Mouse (Mus musculus) stomach, embryonic 16.5 days (tissue): Measurements from ENCODE around the gene Auh. TPM values are rescaled to one million over a fixed set of nuclear protein-coding genes. Genes with fewer than 3 reads are reported as not detected.
A peak's percentile ranks its signal among the peaks of the same experiment; 100 is the strongest.

ENCODE experiments used
- ATAC-seq: fragments of 200-750 bp; cut with Nextera tagmentation; 2 replicates; pipeline ENCODE4 v1.8.0; 2017; ENCODE audit warnings: moderate number of reproducible peaks, moderate TSS enrichment; ENCODE audit not compliant: insufficient read depth, low FRiP score
- H3K27ac ChIP-seq: fragments of 300-500 bp; sonication (generic); 2 replicates; pipeline ENCODE4 v1.5.1; 2014; ENCODE audit warnings: low read length
- H3K27me3 ChIP-seq: fragments of 300-500 bp; sonication (generic); 2 replicates; pipeline ENCODE4 v1.6.1; 2014; ENCODE audit warnings: low read length, control low read depth, mixed read lengths; ENCODE audit not compliant: control insufficient read depth, insufficient read depth
- H3K36me3 ChIP-seq: fragments of 300-500 bp; sonication (generic); 2 replicates; pipeline ENCODE4 v1.6.1; 2014; ENCODE audit warnings: low read length; ENCODE audit not compliant: control insufficient read depth, insufficient read depth
- H3K4me1 ChIP-seq: fragments of 300-500 bp; sonication (generic); 2 replicates; pipeline ENCODE4 v1.6.1; 2014; ENCODE audit warnings: low read length, control low read depth, mixed read lengths; ENCODE audit not compliant: control insufficient read depth, insufficient read depth
- H3K4me2 ChIP-seq: fragments of 300-500 bp; sonication (generic); 2 replicates; pipeline ENCODE4 v1.6.1; 2014; ENCODE audit warnings: low read depth, low read length, mixed read lengths
- H3K4me3 ChIP-seq: fragments of 300-500 bp; sonication (generic); replicated peaks from 2 replicates; pipeline ENCODE4 v1.5.1; 2014; ENCODE audit warnings: mild to moderate bottlenecking, low read length
- H3K9ac ChIP-seq: fragments of 300-500 bp; sonication (generic); 2 replicates; pipeline ENCODE4 v1.6.1; 2014; ENCODE audit warnings: low read length
- H3K9me3 ChIP-seq: fragments of 300-500 bp; sonication (generic); replicated peaks from 2 replicates; pipeline ENCODE4 v1.6.1; 2016; ENCODE audit warnings: low read length, control low read depth; ENCODE audit not compliant: control insufficient read depth
- WGBS: fragments of 180-500 bp; shearing (Covaris S2); extraction: QIAGEN DNeasy Blood & Tissue Kit; methylation state at CpG from one replicate; pipeline ENCODE4 v1.1.7; 2014; 5-methylcytosine and 5-hydroxymethylcytosine counted together
- polyA plus RNA-seq: library from polyadenylated mRNA; unstranded; fragments of >200 nt; fragmentation: Nextera tagmentation; extraction: Ambion mirVana; gene quantifications from 2 replicates; pipeline ENCODE4 v1.2.1, GENCODE M21; 2015

Gene Auh
- polyA plus RNA-seq, 1 experiment from 2014 or later: 46.9 TPM

- H3K27me3 ChIP-seq: no peaks in the 10 kb centered on the region
- H3K4me1 ChIP-seq: no peaks in the 10 kb centered on the region
- ATAC-seq: no peak
- H3K36me3 ChIP-seq: no peaks in the 10 kb centered on the region
- H3K4me2 ChIP-seq: no peak overlapping the region
- H3K4me3 ChIP-seq: no peak overlapping the region
- H3K27ac ChIP-seq: no peak overlapping the region
- WGBS: 49% methylated on average over 19 of the region's 19 CpGs
- H3K9me3 ChIP-seq: no peaks in the 10 kb centered on the region
- H3K9ac ChIP-seq: no peak overlapping the region
Measured at GRCm38 (mm10) chr13:52914591-52915110, 14.8 kb downstream of the Auh start.

GRCm38 (mm10) chr13:52913926-52914325 is 15.6 kb downstream of the Auh start:
- no peaks in the 10 kb centered on the region for H3K9me3 ChIP-seq
- no peaks in the 10 kb centered on the region for H3K36me3 ChIP-seq
- H3K4me1 ChIP-seq: no peaks in the 10 kb centered on the region
- H3K4me2 ChIP-seq: no peak overlapping the region
- no peak overlapping the region for H3K27ac ChIP-seq
- no peak overlapping the region for H3K9ac ChIP-seq
- WGBS: 77% methylated on average over 7 of the region's 7 CpGs
- no peak for ATAC-seq
- no peak overlapping the region for H3K4me3 ChIP-seq
- H3K27me3 ChIP-seq: no peaks in the 10 kb centered on the region

- Histone ChIP-seq H3K27me3 (no peaks in the 10 kb centered on the region), H3K9me3 (no peaks in the 10 kb centered on the region), H3K4me3 (no peak overlapping the region), H3K27ac (no peak overlapping the region), H3K4me1 (no peaks in the 10 kb centered on the region), H3K9ac (no peak overlapping the region), H3K4me2 (no peak overlapping the region), H3K36me3 (0 out of 2 replicates have a peak, but pooled peaks cover 7% of the 10 kb centered on the region)
- no peak for ATAC-seq
- 49% methylated on average over 8 of the region's 8 CpGs for WGBS
Measured at GRCm38 (mm10) chr13:52912495-52912894, 17.0 kb downstream of the Auh start.

- 73% methylated on average over 4 of the region's 4 CpGs for WGBS
- Histone ChIP-seq H3K9me3 (no peaks in the 10 kb centered on the region), H3K4me2 (no peak overlapping the region), H3K36me3 (0 out of 2 replicates have a peak, but pooled peaks cover 13% of the 10 kb centered on the region), H3K27ac (no peak overlapping the region), H3K27me3 (no peaks in the 10 kb centered on the region), H3K9ac (no peak overlapping the region), H3K4me3 (no peak overlapping the region), H3K4me1 (no peaks in the 10 kb centered on the region)
- ATAC-seq: no peak
Measured at GRCm38 (mm10) chr13:52911259-52911658, 18.2 kb downstream of the Auh start.

GRCm38 (mm10) chr13:52906296-52906695 is 23.2 kb downstream of the Auh start:
- H3K36me3 ChIP-seq: 0 out of 2 replicates have a peak, but pooled peaks cover 13% of the 10 kb centered on the region
- H3K9ac ChIP-seq: no peak overlapping the region
- 91% methylated on average over 11 of the region's 11 CpGs for WGBS
- H3K4me2 ChIP-seq: no peak overlapping the region
- peaks cover 6% of the 10 kb centered on the region; the same call in 1 of the 2 replicates for H3K4me1 ChIP-seq
- no peak for ATAC-seq
- no peaks in the 10 kb centered on the region for H3K27me3 ChIP-seq
- H3K27ac ChIP-seq: no peak overlapping the region
- no peak overlapping the region for H3K4me3 ChIP-seq
- H3K9me3 ChIP-seq: no peaks in the 10 kb centered on the region

- no peaks in the 10 kb centered on the region for H3K27me3 ChIP-seq
- H3K36me3 ChIP-seq: 0 out of 2 replicates have a peak, but pooled peaks cover 13% of the 10 kb centered on the region
- no peaks in the 10 kb centered on the region for H3K9me3 ChIP-seq
- H3K4me1 ChIP-seq: peaks cover 6% of the 10 kb centered on the region; the same call in 1 of the 2 replicates
- H3K4me2 ChIP-seq: no peak overlapping the region
- WGBS: 29% methylated on average over 6 of the region's 6 CpGs
- peak; percentile 36; the same call in 1 of the 2 replicates for ATAC-seq
- H3K27ac ChIP-seq: peak overlapping the region; percentile 66; the same call in 1 of the 2 replicates
- no peak overlapping the region for H3K4me3 ChIP-seq
- no peak overlapping the region for H3K9ac ChIP-seq
Measured at GRCm38 (mm10) chr13:52904175-52904574, 25.3 kb downstream of the Auh start.

GRCm38 (mm10) chr13:52903767-52904166 is 25.7 kb downstream of the Auh start:
- no peaks in the 10 kb centered on the region for H3K9me3 ChIP-seq
- H3K4me2 ChIP-seq: no peak overlapping the region
- peak; percentile 19; the same call in 1 of the 2 replicates for ATAC-seq
- WGBS: 35% methylated on average over 10 of the region's 10 CpGs
- H3K27ac ChIP-seq: peak overlapping the region; percentile 66
- no peak overlapping the region for H3K4me3 ChIP-seq
- peak overlapping the region; percentile 26; the same call in 1 of the 2 replicates for H3K9ac ChIP-seq
- H3K36me3 ChIP-seq: 0 out of 2 replicates have a peak, but pooled peaks cover 12% of the 10 kb centered on the region
- H3K4me1 ChIP-seq: peaks cover 6% of the 10 kb centered on the region; the same call in 1 of the 2 replicates
- H3K27me3 ChIP-seq: no peaks in the 10 kb centered on the region

GRCm38 (mm10) chr13:52902517-52902916 is 27.0 kb downstream of the Auh start:
- Histone ChIP-seq H3K4me1 (peaks cover 6% of the 10 kb centered on the region; the same call in 1 of the 2 replicates), H3K4me2 (no peak overlapping the region), H3K36me3 (0 out of 2 replicates have a peak, but pooled peaks cover 6% of the 10 kb centered on the region), H3K4me3 (no peak overlapping the region), H3K27me3 (no peaks in the 10 kb centered on the region), H3K9ac (no peak overlapping the region), H3K9me3 (no peaks in the 10 kb centered on the region), H3K27ac (no peak overlapping the region)
- 72% methylated on average over 8 of the region's 8 CpGs for WGBS
- no peak for ATAC-seq

- 89% methylated on average over 5 of the region's 5 CpGs for WGBS
- Histone ChIP-seq H3K4me2 (no peak overlapping the region), H3K9ac (no peak overlapping the region), H3K9me3 (no peaks in the 10 kb centered on the region), H3K36me3 (no peaks in the 10 kb centered on the region), H3K4me3 (no peak overlapping the region), H3K27me3 (no peaks in the 10 kb centered on the region), H3K4me1 (peaks cover 6% of the 10 kb centered on the region; the same call in 1 of the 2 replicates), H3K27ac (no peak overlapping the region)
- no peak for ATAC-seq
Measured at GRCm38 (mm10) chr13:52899664-52900063, 29.8 kb downstream of the Auh start.
